Mouse (Mus musculus) heart, adult 9 months (tissue): ENCODE data around the gene Gm21988.

ENCODE experiments used
- DNase-seq, 2 experiments: peaks; one replicate each; pipeline ENCODE4 v3.0.0; 2022; ENCODE audit warnings: low spot score in 2 of 2

Gm21988 gene

GRCm38 (mm10) chr11:70239541-70240279, at the start of gene Gm21988, which contains the start of gene Rnasek:
Gene Gm21988 (minus strand): TSS chr11:70239830.
Gene Rnasek (minus strand): TSS chr11:70239842.
- peak; percentile 83 to 90 for DNase-seq

GRCm38 (mm10) chr11:70289236-70289635, 49.6 kb upstream of the Gm21988 start:
- DNase-seq, result peak in 1 of 2 experiments; percentile 26

- DNase-seq, result no peak
Observed at GRCm38 (mm10) chr11:70288102-70288501, 48.5 kb upstream of the Gm21988 start.

- no peak for DNase-seq
Observed at GRCm38 (mm10) chr11:70285686-70286085, 46.1 kb upstream of the Gm21988 start.

GRCm38 (mm10) chr11:70284757-70285156, 45.1 kb upstream of the Gm21988 start:
- no peak for DNase-seq

- no peak for DNase-seq
Observed at GRCm38 (mm10) chr11:70283666-70284065, 44.0 kb upstream of the Gm21988 start.

GRCm38 (mm10) chr11:70280441-70280840, 40.8 kb upstream of the Gm21988 start:
- DNase-seq, result peak in 1 of 2 experiments; percentile 30

- DNase-seq, result no peak
Observed at GRCm38 (mm10) chr11:70278961-70279360, 39.3 kb upstream of the Gm21988 start.

- DNase-seq, result no peak
Observed at GRCm38 (mm10) chr11:70271641-70272040, 32.0 kb upstream of the Gm21988 start.

- peak; percentile 53 to 61 for DNase-seq
Observed at GRCm38 (mm10) chr11:70266405-70266804, 26.8 kb upstream of the Gm21988 start.

GRCm38 (mm10) chr11:70265819-70266218, 26.2 kb upstream of the Gm21988 start:
- DNase-seq, result no peak

- no peak for DNase-seq
Observed at GRCm38 (mm10) chr11:70265252-70265651, 25.6 kb upstream of the Gm21988 start.

GRCm38 (mm10) chr11:70259035-70259434, 19.4 kb upstream of the Gm21988 start:
- DNase-seq, result no peak

- peak; percentile 37 to 58 for DNase-seq
Observed at GRCm38 (mm10) chr11:70254931-70255531, 15.4 kb upstream of the Gm21988 start, which contains the start of gene Alox12. Gene Alox12 (minus strand): TSS chr11:70255353.

GRCm38 (mm10) chr11:70254337-70254736, 14.7 kb upstream of the Gm21988 start:
- no peak for DNase-seq

GRCm38 (mm10) chr11:70251853-70252252, 12.2 kb upstream of the Gm21988 start:
- no peak for DNase-seq

GRCm38 (mm10) chr11:70250150-70250549, 10.5 kb upstream of the Gm21988 start:
- no peak for DNase-seq

- DNase-seq, result peak in 1 of 2 experiments; percentile 27
Observed at GRCm38 (mm10) chr11:70247136-70247845, 7.7 kb upstream of the Gm21988 start.

- DNase-seq, result no peak
Observed at GRCm38 (mm10) chr11:70242591-70242990, 3.0 kb upstream of the Gm21988 start.

GRCm38 (mm10) chr11:70238591-70239440, 814 bp downstream of the Gm21988 start:
- no peak for DNase-seq

- peak; percentile 98 for DNase-seq
Observed at GRCm38 (mm10) chr11:70237457-70238167, 2.0 kb downstream of the Gm21988 start, which contains the start of gene 0610010K14Rik. Gene 0610010K14Rik (minus strand): TSS chr11:70237914.
